Mouse (Mus musculus): ENCODE data around the gene Elavl3. TPM values are rescaled to one million over a fixed set of nuclear protein-coding genes. Genes with fewer than 3 reads are reported as not detected.
A peak's percentile ranks its signal among the peaks of the same experiment; 100 is the strongest.

The Elavl3 gene
- polyA plus RNA-seq (2014; fragmentation: Nextera tagmentation; extraction: Ambion mirVana), result 0.12 and 0.43 TPM in 2 replicates

DNA sequence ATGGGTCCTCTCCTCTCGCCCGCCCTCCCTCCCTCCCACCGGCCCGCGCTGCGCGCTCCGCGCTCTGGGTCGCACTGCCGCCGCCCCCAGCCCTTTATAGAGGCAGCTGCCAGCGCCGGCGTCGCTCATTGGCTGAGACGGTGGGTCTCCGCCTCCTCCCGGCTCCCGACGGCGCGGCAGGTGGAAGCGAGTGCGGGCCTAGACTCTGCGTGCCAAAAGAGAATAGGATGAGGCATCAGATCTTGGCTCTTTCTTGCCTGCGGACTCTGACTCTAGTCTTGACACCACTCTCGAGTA lies at the start of gene Elavl3:
Gene Elavl3 (minus strand): TSS at position 66 of the 297 bp plus-strand sequence.
- Histone ChIP-seq H3K27me3 (ENCODE audit: insufficient read depth, low read length) (peaks cover 69% of the 10 kb centered on the region), H3K27ac (ENCODE audit: low read depth) (no peak within 1 kb of the TSS), H3K36me3 (ENCODE audit: insufficient read depth) (peaks cover 2% of the 10 kb centered on the region; the same call in 1 of the 2 replicates), H3K9ac (no peak within 1 kb of the TSS), H3K4me1 (ENCODE audit: insufficient read depth) (peaks cover 12% of the 10 kb centered on the region), H3K4me3 (ENCODE audit: low read depth, low read length) (peak within 1 kb of the TSS; percentile 33), H3K9me3 (ENCODE audit: low read depth, low read length) (no peaks in the 10 kb centered on the region), H3K4me2 (peak within 1 kb of the TSS; percentile 61)
- DNase-seq, result peak; percentile 15
- 2% methylated on average over 21 of the region's 28 CpGs for WGBS
- ATAC-seq (ENCODE audit: insufficient read depth), result no peak
- TF ChIP-seq CTCF (IDR thresholded peaks at IDR 0.05; ENCODE audit: low read depth), result no peak

DNA sequence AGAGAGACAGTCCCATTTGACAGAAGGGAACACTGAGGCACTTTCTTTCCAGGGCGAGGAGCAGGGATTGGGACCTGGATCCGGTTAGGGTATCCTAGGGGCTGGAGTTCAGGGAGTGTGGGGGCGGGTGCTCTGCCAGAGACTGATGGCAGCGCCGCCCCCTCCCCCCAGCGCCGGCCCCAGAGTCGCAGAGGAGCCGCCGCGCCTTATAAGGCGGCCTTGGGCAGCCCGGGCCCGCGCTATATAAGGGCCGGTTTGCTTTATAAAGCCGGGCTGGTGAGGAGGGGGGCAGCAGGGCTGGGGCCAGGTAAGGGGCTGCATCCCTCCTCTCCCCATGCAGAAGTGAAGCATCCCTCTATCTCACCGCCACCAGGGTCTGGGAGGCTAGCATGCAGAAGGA lies 48.1 kb upstream of the Elavl3 start:
- 2% methylated on average over 18 of the region's 18 CpGs for WGBS
- TF ChIP-seq CTCF (IDR thresholded peaks at IDR 0.05; ENCODE audit: low read depth), result no peak
- Histone ChIP-seq H3K4me1 (ENCODE audit: insufficient read depth) (no peaks in the 10 kb centered on the region), H3K27ac (ENCODE audit: low read depth) (peak overlapping the region; percentile 28; the same call in 1 of the 2 replicates), H3K27me3 (ENCODE audit: insufficient read depth, low read length) (peaks cover 17% of the 10 kb centered on the region), H3K9me3 (ENCODE audit: low read depth, low read length) (no peaks in the 10 kb centered on the region), H3K4me2 (peak overlapping the region; percentile 45), H3K9ac (peak overlapping the region; percentile 30), H3K4me3 (ENCODE audit: low read depth, low read length) (peak overlapping the region; percentile 23), H3K36me3 (ENCODE audit: insufficient read depth) (no peaks in the 10 kb centered on the region)
- ATAC-seq (ENCODE audit: insufficient read depth) (peak; percentile 64), DNase-seq (peak; percentile 53)

DNA sequence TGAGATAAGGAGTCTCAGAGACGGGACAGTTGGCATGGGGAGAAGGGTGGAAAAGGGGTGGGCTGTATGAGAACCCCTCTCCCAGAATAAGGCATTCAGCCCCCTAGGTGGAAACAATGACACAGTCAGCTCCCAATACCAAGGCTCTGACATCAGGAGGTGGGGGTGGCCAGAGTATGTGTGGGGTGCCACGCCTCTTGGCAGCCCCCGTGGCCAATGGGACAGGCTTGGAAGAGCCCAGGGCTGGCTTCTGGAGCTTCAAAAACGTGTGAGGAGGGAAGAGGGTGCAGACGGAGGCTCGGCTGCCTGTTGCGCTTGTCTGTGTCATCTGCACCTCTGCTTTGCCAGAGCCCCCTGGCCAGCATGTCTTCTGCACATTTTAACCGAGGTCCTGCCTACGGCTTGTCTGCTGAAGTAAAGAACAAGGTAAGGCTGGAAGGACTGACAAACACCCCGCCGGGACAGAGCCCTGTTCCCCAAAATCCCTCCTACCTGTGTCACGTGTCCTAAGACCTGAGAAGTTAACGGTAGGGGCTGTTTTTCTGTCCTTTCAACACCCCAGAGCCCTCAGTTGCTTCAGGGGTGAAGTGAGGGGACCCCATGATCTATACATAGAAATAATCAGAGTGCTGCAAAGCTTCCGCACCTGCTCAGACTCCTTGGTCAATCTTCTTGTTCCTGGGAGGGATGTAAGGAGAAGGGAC lies 47.3 kb upstream of the Elavl3 start, which contains the start of gene Cnn1:
Gene Cnn1 (plus strand): TSS at position 224 of the 704 bp plus-strand sequence.
- H3K27ac ChIP-seq (ENCODE audit: low read depth), result peak within 1 kb of the TSS; percentile 28; the same call in 1 of the 2 replicates
- H3K36me3 ChIP-seq (ENCODE audit: insufficient read depth), result no peaks in the 10 kb centered on the region
- H3K9me3 ChIP-seq (ENCODE audit: low read depth, low read length), result no peaks in the 10 kb centered on the region
- ATAC-seq (ENCODE audit: insufficient read depth) (peak; percentile 58), DNase-seq (peak; percentile 66)
- peaks cover 17% of the 10 kb centered on the region for H3K27me3 ChIP-seq (ENCODE audit: insufficient read depth, low read length)
- WGBS, result 6% methylated on average over 14 of the region's 14 CpGs
- TF ChIP-seq CTCF (IDR thresholded peaks at IDR 0.05; ENCODE audit: low read depth), result no peak
- peak within 1 kb of the TSS; percentile 23 for H3K4me3 ChIP-seq (ENCODE audit: low read depth, low read length)
- H3K4me1 ChIP-seq (ENCODE audit: insufficient read depth), result no peaks in the 10 kb centered on the region
- H3K4me2 ChIP-seq, result peak within 1 kb of the TSS; percentile 45
- H3K9ac ChIP-seq, result peak within 1 kb of the TSS; percentile 30

- peak; percentile 80 for TF ChIP-seq CTCF (IDR thresholded peaks at IDR 0.05; ENCODE audit: low read depth)
- Histone ChIP-seq H3K4me1 (ENCODE audit: insufficient read depth) (no peaks in the 10 kb centered on the region), H3K9me3 (ENCODE audit: low read depth, low read length) (no peaks in the 10 kb centered on the region), H3K27me3 (ENCODE audit: insufficient read depth, low read length) (peaks cover 17% of the 10 kb centered on the region), H3K9ac (peak overlapping the region; percentile 58), H3K4me2 (peak overlapping the region; percentile 76), H3K4me3 (ENCODE audit: low read depth, low read length) (peak overlapping the region; percentile 38), H3K27ac (ENCODE audit: low read depth) (no peak overlapping the region; the same call in 1 of the 2 replicates), H3K36me3 (ENCODE audit: insufficient read depth) (no peaks in the 10 kb centered on the region)
- DNase-seq, result peak; percentile 93
- peak; percentile 68 for ATAC-seq (ENCODE audit: insufficient read depth)
- WGBS, result 2% methylated on average over 24 of the region's 24 CpGs
These were observed 44.1 kb upstream of the Elavl3 start for GRCm38 (mm10) chr9:22095854-22096307.

- WGBS, result 76% methylated on average over 6 of the region's 6 CpGs
- Histone ChIP-seq H3K36me3 (ENCODE audit: insufficient read depth) (no peaks in the 10 kb centered on the region), H3K9ac (no peak overlapping the region), H3K27ac (ENCODE audit: low read depth) (no peak overlapping the region), H3K4me1 (ENCODE audit: insufficient read depth) (no peaks in the 10 kb centered on the region), H3K4me3 (ENCODE audit: low read depth, low read length) (no peak overlapping the region), H3K27me3 (ENCODE audit: insufficient read depth, low read length) (no peaks in the 10 kb centered on the region), H3K4me2 (no peak overlapping the region), H3K9me3 (ENCODE audit: low read depth, low read length) (no peaks in the 10 kb centered on the region)
- no peak for ATAC-seq (ENCODE audit: insufficient read depth)
- no peak for DNase-seq
- no peak for TF ChIP-seq CTCF (IDR thresholded peaks at IDR 0.05; ENCODE audit: low read depth)
These were observed 40.9 kb upstream of the Elavl3 start for GRCm38 (mm10) chr9:22092746-22093145.

GRCm38 (mm10) chr9:22089986-22090385 lies 38.2 kb upstream of the Elavl3 start:
- peaks cover 3% of the 10 kb centered on the region; the same call in 1 of the 2 replicates for H3K4me1 ChIP-seq (ENCODE audit: insufficient read depth)
- DNase-seq (no peak), ATAC-seq (ENCODE audit: insufficient read depth) (no peak)
- TF ChIP-seq CTCF (IDR thresholded peaks at IDR 0.05; ENCODE audit: low read depth), result no peak
- WGBS, result 73% methylated on average over 7 of the region's 7 CpGs
- H3K36me3 ChIP-seq (ENCODE audit: insufficient read depth), result no peaks in the 10 kb centered on the region
- H3K4me3 ChIP-seq (ENCODE audit: low read depth, low read length), result no peak overlapping the region
- H3K9me3 ChIP-seq (ENCODE audit: low read depth, low read length), result no peaks in the 10 kb centered on the region
- H3K27ac ChIP-seq (ENCODE audit: low read depth), result no peak overlapping the region
- H3K4me2 ChIP-seq, result no peak overlapping the region
- H3K27me3 ChIP-seq (ENCODE audit: insufficient read depth, low read length), result no peaks in the 10 kb centered on the region
- no peak overlapping the region for H3K9ac ChIP-seq

DNA sequence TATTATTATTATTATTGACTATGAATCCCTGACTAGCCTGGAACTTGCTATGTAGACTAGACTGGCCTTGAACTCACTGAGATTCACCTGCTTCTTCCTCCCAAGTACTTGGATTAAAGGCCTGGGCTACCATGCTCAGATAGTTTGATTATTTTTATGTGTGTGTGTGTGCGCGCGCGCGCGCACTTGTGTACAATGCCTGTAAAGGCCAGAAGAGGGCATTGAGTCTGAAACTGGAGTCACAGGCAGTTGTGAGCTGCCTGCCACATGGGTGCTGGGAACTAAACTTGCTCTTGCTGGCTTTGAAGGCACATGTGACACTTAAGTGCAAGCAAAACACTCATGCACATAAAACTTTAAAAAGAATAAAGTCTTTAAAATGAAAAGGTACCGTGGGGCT lies 37.5 kb upstream of the Elavl3 start:
- no peak for ATAC-seq (ENCODE audit: insufficient read depth)
- WGBS, result 96% methylated on average over 7 of the region's 7 CpGs

More for the DNA sequence above, 37.5 kb upstream of the Elavl3 start:
- TF ChIP-seq CTCF (IDR thresholded peaks at IDR 0.05; ENCODE audit: low read depth), result no peak
- DNase-seq, result no peak
- Histone ChIP-seq H3K27ac (ENCODE audit: low read depth) (no peak overlapping the region), H3K27me3 (ENCODE audit: insufficient read depth, low read length) (no peaks in the 10 kb centered on the region), H3K9ac (no peak overlapping the region), H3K4me2 (no peak overlapping the region), H3K9me3 (ENCODE audit: low read depth, low read length) (no peaks in the 10 kb centered on the region), H3K4me1 (ENCODE audit: insufficient read depth) (peaks cover 3% of the 10 kb centered on the region; the same call in 1 of the 2 replicates), H3K36me3 (ENCODE audit: insufficient read depth) (no peaks in the 10 kb centered on the region), H3K4me3 (ENCODE audit: low read depth, low read length) (no peak overlapping the region)
